Mouse (Mus musculus) midbrain, embryonic 14.5 days (tissue): ENCODE measurements around the gene Gm20388. TPM values are rescaled to one million over a fixed set of nuclear protein-coding genes. Genes with fewer than 3 reads are reported as not detected.

Experiments used
- ATAC-seq: fragments of 200-750 bp; cut with Nextera tagmentation; 2 replicates; pipeline ENCODE4 v1.8.0; 2017; ENCODE audit warnings: moderate number of reproducible peaks, moderate library complexity; ENCODE audit not compliant: low FRiP score, low TSS enrichment
- DNase-seq: peaks from one replicate; pipeline ENCODE4 v3.0.0-alpha.2; 2015
- H3K27ac ChIP-seq: fragments of 300-500 bp; sonication (generic); replicated peaks from 2 replicates; pipeline ENCODE4 v1.5.1; 2014; ENCODE audit warnings: mild to moderate bottlenecking, low read depth, low read length, moderate library complexity
- H3K27me3 ChIP-seq: fragments of 300-500 bp; sonication (generic); 2 replicates; pipeline ENCODE4 v1.6.1; 2014; ENCODE audit warnings: low read length, control low read depth, mixed read lengths; ENCODE audit not compliant: control insufficient read depth, insufficient read depth
- H3K36me3 ChIP-seq: fragments of 300-500 bp; sonication (generic); 2 replicates; pipeline ENCODE4 v1.6.1; 2014; ENCODE audit warnings: low read length, control low read depth; ENCODE audit not compliant: control insufficient read depth, insufficient read depth
- H3K4me1 ChIP-seq: fragments of 300-500 bp; sonication (generic); 2 replicates; pipeline ENCODE4 v1.6.1; 2014; ENCODE audit warnings: mild to moderate bottlenecking, antibody characterized with exemption, low read length, control low read depth; ENCODE audit not compliant: control insufficient read depth, insufficient read depth
- H3K4me2 ChIP-seq: fragments of 300-500 bp; sonication (generic); 2 replicates; pipeline ENCODE4 v1.6.1; 2014; ENCODE audit warnings: mild to moderate bottlenecking, low read length, moderate library complexity
- H3K4me3 ChIP-seq: fragments of 300-500 bp; sonication (generic); replicated peaks from 2 replicates; pipeline ENCODE4 v1.5.1; 2014; ENCODE audit warnings: low read depth, low read length
- H3K9ac ChIP-seq: fragments of 300-500 bp; sonication (generic); replicated peaks from 2 replicates; pipeline ENCODE4 v1.6.1; 2014; ENCODE audit warnings: mild to moderate bottlenecking, low read length, moderate library complexity
- H3K9me3 ChIP-seq: fragments of 300-500 bp; sonication (generic); 2 replicates; pipeline ENCODE4 v1.6.1; 2016; ENCODE audit warnings: low read length, control low read depth, mixed read lengths; ENCODE audit not compliant: control insufficient read depth
- WGBS: fragments of 180-500 bp; shearing (Covaris S2); extraction: QIAGEN DNeasy Blood & Tissue Kit; methylation state at CpG from one replicate; pipeline ENCODE4 v1.1.7; 2014; 5-methylcytosine and 5-hydroxymethylcytosine counted together
- polyA plus RNA-seq: library from polyadenylated mRNA; unstranded; fragments of >200 nt; fragmentation: Nextera tagmentation; extraction: Ambion mirVana; gene quantifications from 2 replicates; pipeline ENCODE4 v1.2.1, GENCODE M21; 2014

Gm20388 gene
- polyA plus RNA-seq, 1 experiment from 2014 or later: 4.1 TPM

GRCm38 (mm10) chr8:121477851-121478547 is 1567.4 kb downstream of the Gm20388 start:
- Histone ChIP-seq H3K27me3 (peaks cover 18% of the 10 kb centered on the region), H3K4me2 (no peak overlapping the region), H3K4me3 (no peak overlapping the region), H3K9me3 (no peaks in the 10 kb centered on the region), H3K36me3 (no peaks in the 10 kb centered on the region), H3K27ac (no peak overlapping the region), H3K4me1 (peaks cover 16% of the 10 kb centered on the region), H3K9ac (no peak overlapping the region)
- whole genome bisulfite sequencing: 72% methylated on average over 20 of the region's 20 CpGs
- no peak for ATAC-seq
- DNase-seq: no peak

- Histone ChIP-seq H3K4me2 (no peak overlapping the region), H3K9me3 (no peaks in the 10 kb centered on the region), H3K9ac (no peak overlapping the region), H3K27ac (no peak overlapping the region), H3K4me3 (no peak overlapping the region), H3K27me3 (peaks cover 16% of the 10 kb centered on the region), H3K4me1 (peaks cover 16% of the 10 kb centered on the region), H3K36me3 (no peaks in the 10 kb centered on the region)
- no peak for DNase-seq
- ATAC-seq: no peak
- WGBS: 87% methylated on average over 8 of the region's 8 CpGs
Observed at GRCm38 (mm10) chr8:121479144-121479543, 1568.5 kb downstream of the Gm20388 start.

DNA sequence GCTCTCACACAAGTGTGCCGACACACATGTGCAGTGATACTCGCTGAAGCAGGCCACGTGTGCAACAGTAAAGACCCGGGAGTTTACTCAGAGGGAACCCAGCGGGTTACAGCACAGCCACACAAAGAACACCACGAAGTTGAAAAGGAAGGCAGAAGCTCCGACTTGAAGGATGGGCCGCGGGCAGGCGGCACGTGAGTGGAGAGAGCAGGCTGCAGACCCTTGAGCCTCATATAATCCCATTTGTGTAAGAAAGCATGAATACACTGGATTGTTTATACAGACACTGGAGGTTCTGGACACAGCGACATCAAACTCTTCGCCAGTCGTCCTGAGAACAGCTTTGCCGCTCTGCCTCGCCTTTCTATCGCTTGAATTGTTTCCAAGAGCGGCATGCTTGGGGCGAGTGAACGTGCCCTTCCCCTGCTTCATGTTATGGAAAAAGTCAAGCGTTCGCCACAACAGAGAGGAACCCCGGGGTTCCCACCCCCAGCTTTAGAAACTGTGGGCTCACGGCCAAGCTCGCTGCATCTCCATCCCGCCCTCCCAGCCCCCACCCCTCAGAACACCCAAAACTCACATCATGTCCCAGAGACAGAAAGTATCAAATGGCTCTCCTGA is 1569.9 kb downstream of the Gm20388 start:
- ATAC-seq (peak; percentile 55; the same call in 1 of the 2 replicates), DNase-seq (peak; percentile 74)
- H3K27me3 ChIP-seq: peaks cover 7% of the 10 kb centered on the region
- no peaks in the 10 kb centered on the region for H3K9me3 ChIP-seq
- H3K4me3 ChIP-seq: no peak overlapping the region
- H3K9ac ChIP-seq: no peak overlapping the region
- 8% methylated on average over 26 of the region's 26 CpGs for WGBS
- H3K4me1 ChIP-seq: peaks cover 16% of the 10 kb centered on the region
- H3K36me3 ChIP-seq: no peaks in the 10 kb centered on the region
- H3K27ac ChIP-seq: no peak overlapping the region
- H3K4me2 ChIP-seq: peak overlapping the region; percentile 29

DNA sequence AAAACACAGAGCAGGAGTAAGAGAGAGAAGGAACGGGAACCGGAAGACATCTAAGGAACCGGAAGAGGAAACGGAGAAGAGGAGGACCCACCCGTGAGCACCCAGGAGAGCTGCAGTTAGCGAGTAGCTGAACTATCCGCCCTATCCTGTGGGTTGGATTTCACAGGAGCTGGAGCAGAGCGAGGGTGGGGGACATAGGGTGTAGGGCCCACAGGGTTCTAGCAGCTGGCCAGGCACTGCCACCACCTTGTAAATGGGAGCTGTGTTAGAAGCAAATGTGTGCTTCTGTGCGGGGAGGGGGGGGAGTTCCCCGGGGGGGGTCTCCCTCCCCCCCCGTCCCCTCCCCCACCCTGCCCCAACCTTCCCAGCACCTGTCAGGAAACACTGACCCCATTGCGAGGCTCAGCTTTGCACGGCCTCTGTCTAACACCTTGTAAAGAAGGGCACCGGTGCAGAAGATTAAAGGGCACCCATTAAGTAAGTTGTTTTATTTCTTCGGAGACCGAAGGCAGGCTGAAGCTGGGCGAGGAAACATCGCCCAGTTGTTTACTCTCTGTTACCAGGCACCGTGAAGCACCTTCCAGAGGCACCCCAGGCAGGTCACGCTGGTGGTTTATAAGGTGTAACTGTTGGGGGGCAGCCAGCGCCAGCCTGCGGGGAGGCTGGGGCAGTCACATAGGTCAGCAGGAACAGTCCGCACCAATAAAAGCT is 1573.6 kb downstream of the Gm20388 start:
- Histone ChIP-seq H3K4me3 (no peak overlapping the region), H3K9me3 (no peaks in the 10 kb centered on the region), H3K27me3 (0 out of 2 replicates have a peak, but pooled peaks cover 1% of the 10 kb centered on the region), H3K4me2 (no peak overlapping the region), H3K9ac (no peak overlapping the region), H3K4me1 (peaks cover 16% of the 10 kb centered on the region), H3K27ac (no peak overlapping the region), H3K36me3 (no peaks in the 10 kb centered on the region)
- no peak for ATAC-seq
- 77% methylated on average over 23 of the region's 23 CpGs for WGBS
- DNase-seq: no peak

DNA sequence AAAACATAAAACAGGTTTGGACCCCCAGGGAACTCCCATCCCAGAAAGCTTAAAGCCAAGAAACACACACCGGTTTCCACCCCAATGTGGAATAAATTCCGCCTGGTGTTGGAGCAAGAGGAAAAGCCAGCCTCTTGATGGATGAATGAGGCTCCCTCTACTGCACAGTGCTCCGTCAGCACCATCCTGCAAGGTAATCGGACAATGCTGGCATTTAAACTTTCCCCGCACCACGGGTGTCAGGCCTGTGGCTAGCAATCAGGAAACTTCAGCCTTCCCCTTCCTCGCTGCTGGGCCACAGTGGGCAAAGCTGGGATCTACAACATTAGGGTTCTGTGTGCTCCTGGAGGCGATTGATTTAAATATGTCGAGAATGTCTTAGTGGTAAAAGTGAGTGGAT is 1581.0 kb downstream of the Gm20388 start:
- H3K4me2 ChIP-seq: no peak overlapping the region
- ATAC-seq (no peak), DNase-seq (no peak)
- H3K27me3 ChIP-seq: no peaks in the 10 kb centered on the region
- no peaks in the 10 kb centered on the region for H3K4me1 ChIP-seq
- H3K27ac ChIP-seq: no peak overlapping the region
- 64% methylated on average over 9 of the region's 9 CpGs for WGBS
- no peak overlapping the region for H3K4me3 ChIP-seq
- no peaks in the 10 kb centered on the region for H3K36me3 ChIP-seq
- H3K9me3 ChIP-seq: no peaks in the 10 kb centered on the region
- no peak overlapping the region for H3K9ac ChIP-seq

DNA sequence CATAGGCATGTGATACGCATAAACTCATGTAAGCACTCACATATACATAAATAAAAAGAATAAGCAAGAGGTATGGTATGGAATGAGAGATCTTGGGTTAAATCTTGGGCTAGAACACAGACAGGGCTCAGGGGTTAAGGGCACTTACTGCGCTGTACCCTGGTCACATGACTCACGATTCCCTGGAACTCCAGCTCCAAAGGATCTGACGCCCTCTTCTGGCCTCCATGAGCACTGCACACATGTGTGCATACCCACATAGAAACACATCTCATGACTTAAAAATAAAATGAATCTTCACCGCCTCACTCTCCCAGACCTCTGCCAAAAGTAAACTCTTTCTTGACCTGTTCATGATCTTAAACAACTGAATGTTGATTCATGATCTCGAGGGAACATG is 1587.0 kb downstream of the Gm20388 start:
- no peaks in the 10 kb centered on the region for H3K4me1 ChIP-seq
- no peak overlapping the region for H3K4me3 ChIP-seq
- no peak overlapping the region for H3K27ac ChIP-seq
- no peak overlapping the region for H3K4me2 ChIP-seq
- 85% methylated on average over 6 of the region's 6 CpGs for WGBS
- no peaks in the 10 kb centered on the region for H3K9me3 ChIP-seq
- H3K9ac ChIP-seq: no peak overlapping the region
- no peaks in the 10 kb centered on the region for H3K27me3 ChIP-seq
- DNase-seq (no peak), ATAC-seq (no peak)
- H3K36me3 ChIP-seq: no peaks in the 10 kb centered on the region

GRCm38 (mm10) chr8:121511751-121512150 is 1601.1 kb downstream of the Gm20388 start:
- Histone ChIP-seq H3K9ac (no peak overlapping the region), H3K4me1 (no peaks in the 10 kb centered on the region), H3K27ac (no peak overlapping the region), H3K27me3 (0 out of 2 replicates have a peak, but pooled peaks cover 5% of the 10 kb centered on the region), H3K4me3 (no peak overlapping the region), H3K9me3 (no peaks in the 10 kb centered on the region), H3K4me2 (no peak overlapping the region), H3K36me3 (no peaks in the 10 kb centered on the region)
- ATAC-seq (no peak), DNase-seq (peak; percentile 14)
- 41% methylated on average over 9 of the region's 9 CpGs for WGBS

DNA sequence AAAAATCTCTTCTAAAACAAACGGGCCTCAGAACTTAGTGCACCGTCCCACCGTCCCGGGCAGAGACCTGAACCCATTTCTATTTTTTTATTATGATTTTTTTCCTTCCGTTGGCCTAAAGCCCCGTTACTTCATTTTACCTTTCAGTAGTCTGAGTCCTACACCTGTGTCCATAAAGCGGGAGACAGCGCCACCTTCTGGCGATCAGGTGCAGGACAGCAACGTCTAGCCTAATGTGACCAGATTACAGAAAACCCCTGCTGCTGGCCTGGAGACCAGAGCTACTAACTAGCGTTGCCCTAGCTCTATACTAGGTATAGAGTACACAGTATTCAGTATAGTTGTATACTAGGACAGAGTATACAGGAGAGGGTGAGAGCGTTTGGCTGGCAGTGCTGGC is 1602.8 kb downstream of the Gm20388 start:
- H3K4me3 ChIP-seq: no peak overlapping the region
- H3K4me2 ChIP-seq: no peak overlapping the region
- H3K36me3 ChIP-seq: no peaks in the 10 kb centered on the region
- H3K27me3 ChIP-seq: 0 out of 2 replicates have a peak, but pooled peaks cover 5% of the 10 kb centered on the region
- H3K9me3 ChIP-seq: no peaks in the 10 kb centered on the region
- ATAC-seq (peak; percentile 57; the same call in 1 of the 2 replicates), DNase-seq (peak; percentile 94)
- no peaks in the 10 kb centered on the region for H3K4me1 ChIP-seq
- 9% methylated on average over 12 of the region's 12 CpGs for WGBS
- no peak overlapping the region for H3K27ac ChIP-seq
- no peak overlapping the region for H3K9ac ChIP-seq
